Mouse (Mus musculus) ES-Bruce4 (cell line): ENCODE results near the gene Tekt2.

ENCODE experiments used
- CTCF ChIP-seq: IDR thresholded peaks from one replicate; pipeline ENCODE4 v1.8.1; 2011; ENCODE audit warnings: low read depth, low read length
- EP300 ChIP-seq: IDR thresholded peaks from 2 replicates; pipeline ENCODE4 v1.6.1; 2011; ENCODE audit warnings: low read depth, low read length; ENCODE audit not compliant: insufficient read depth
- POLR2A ChIP-seq: IDR thresholded peaks from one replicate; pipeline ENCODE4 v1.8.1; 2011; ENCODE audit warnings: low read length; ENCODE audit not compliant: insufficient read depth

DNA sequence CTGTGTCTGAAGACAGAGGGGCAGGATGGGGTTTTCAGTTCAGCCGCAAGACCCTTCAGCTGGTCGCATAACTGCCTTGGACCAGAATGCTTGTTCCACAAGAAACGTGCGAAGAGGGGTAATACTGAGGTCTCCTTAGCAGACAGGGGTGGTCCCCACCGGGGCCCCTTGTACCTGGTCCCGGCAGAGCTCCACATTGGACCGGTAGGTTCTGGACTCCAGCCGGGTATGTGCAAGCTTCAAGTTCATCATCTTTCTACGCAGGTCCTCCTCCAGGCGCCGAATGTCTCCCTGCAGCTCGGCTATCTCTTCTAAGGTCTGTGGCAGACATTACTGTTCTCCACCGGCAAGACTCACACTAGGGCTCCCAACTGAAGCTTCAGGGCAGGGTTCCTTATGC, 2.8 kb downstream of the Tekt2 start:
- TF ChIP-seq CTCF (no peak), POLR2A (no peak), EP300 (no peak)
